Comparison of ENCODE assay signal across 26 mouse cellular contexts in the genomic region with DNA sequence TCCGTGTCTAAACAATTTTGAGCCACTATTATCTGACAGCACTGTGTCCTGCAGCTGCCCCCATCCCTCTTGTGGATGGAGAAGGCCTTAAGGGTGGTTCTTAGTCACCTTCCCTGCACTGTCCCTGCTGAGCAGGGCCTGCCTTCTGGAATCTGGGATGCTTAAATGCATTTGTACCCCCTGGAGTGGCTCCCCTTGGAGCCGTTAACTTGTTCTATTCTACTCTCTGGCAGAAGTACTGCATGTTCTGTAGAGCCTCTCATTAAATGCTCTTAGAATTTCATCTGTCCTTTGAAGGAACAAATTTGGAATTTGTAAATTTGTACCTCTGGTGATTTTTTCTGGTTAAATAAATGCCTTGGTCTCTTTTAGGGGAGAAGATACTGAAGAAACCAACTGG.
"Had no signal": no experiment of that assay in that cellular context is flagged by ENCODE, and none has a peak within 500 bp of the region (broad histone marks: within the 10 kb centered on the region; RNA-seq: fewer than 3 reads in every experiment).

No protein-coding gene starts in this region.

- H3K9me3 ChIP-seq: heart, embryonic 13.5 days; heart, embryonic 15.5 days; hindbrain, embryonic 13.5 days; hindbrain, embryonic 15.5 days; kidney, embryonic 15.5 days; limb, embryonic 13.5 days; limb, embryonic 15.5 days; liver, embryonic 12.5 days had no signal

- H3K27ac ChIP-seq: heart, adult 2 months; heart, embryonic 13.5 days; heart, embryonic 15.5 days; hindbrain, embryonic 13.5 days; hindbrain, embryonic 15.5 days; hindbrain, postnatal 0 days; kidney, embryonic 15.5 days; kidney, postnatal 0 days; limb, embryonic 13.5 days; limb, embryonic 15.5 days; liver, embryonic 12.5 days; liver, embryonic 14.5 days had no signal

- ATAC-seq: hindbrain, postnatal 0 days; intestine, embryonic 16.5 days; liver, embryonic 12.5 days had no signal

- H3K4me1 ChIP-seq: heart, embryonic 13.5 days; heart, embryonic 15.5 days; hindbrain, embryonic 13.5 days; hindbrain, embryonic 15.5 days; kidney, embryonic 15.5 days; limb, embryonic 13.5 days; limb, embryonic 15.5 days; liver, embryonic 12.5 days had no signal

- H3K27me3 ChIP-seq: heart, embryonic 13.5 days; heart, embryonic 15.5 days; hindbrain, embryonic 13.5 days; hindbrain, embryonic 15.5 days; kidney, embryonic 15.5 days; limb, embryonic 13.5 days; limb, embryonic 15.5 days; liver, embryonic 12.5 days had no signal

- H3K9ac ChIP-seq: heart, embryonic 13.5 days; heart, embryonic 15.5 days; hindbrain, embryonic 13.5 days; hindbrain, embryonic 15.5 days; kidney, embryonic 15.5 days; limb, embryonic 13.5 days; limb, embryonic 15.5 days; liver, embryonic 12.5 days; liver, embryonic 14.5 days had no signal

- H3K4me3 ChIP-seq: heart, adult 2 months; heart, embryonic 13.5 days; heart, embryonic 15.5 days; hindbrain, embryonic 13.5 days; hindbrain, embryonic 15.5 days; kidney, embryonic 15.5 days; limb, embryonic 13.5 days; limb, embryonic 15.5 days; liver, embryonic 12.5 days had no signal

- DNase-seq: gastrocnemius, postnatal 14 days; gastrocnemius, postnatal 36 days; heart, adult 11 months; heart, adult 2 months; heart, postnatal 14 days; heart, postnatal 36 days; kidney, adult 11 months; kidney, adult 2 months; kidney, adult 9 months; kidney, postnatal 14 days; kidney, postnatal 36 days; layer of hippocampus, postnatal 36 days; left cerebral cortex, postnatal 4 days had no signal

- H3K4me2 ChIP-seq: heart, embryonic 11.5 days; heart, embryonic 13.5 days; heart, embryonic 15.5 days; hindbrain, embryonic 13.5 days; hindbrain, embryonic 15.5 days; kidney, embryonic 15.5 days; limb, embryonic 13.5 days; limb, embryonic 15.5 days; liver, embryonic 12.5 days had no signal
